Mouse (Mus musculus) bone marrow macrophage, adult 2 months (primary cell): ENCODE data around the gene Gm28171. TPM values are rescaled to one million over a fixed set of nuclear protein-coding genes. Genes with fewer than 3 reads are reported as not detected.
"Not testable (repeated sequence)": the region's sequence is repeated elsewhere in the genome, so short reads cannot be mapped to it uniquely, and the experiment has no call there.

Source experiments
- H3K27ac ChIP-seq: 2 replicates; pipeline ENCODE4 v1.5.1; 2012; ENCODE audit warnings: low read depth, low read length; ENCODE audit not compliant: insufficient read depth
- H3K4me1 ChIP-seq: 2 replicates; pipeline ENCODE4 v1.6.1; 2012; ENCODE audit warnings: low read length; ENCODE audit not compliant: control insufficient read depth, insufficient read depth
- H3K4me3 ChIP-seq: 2 replicates; pipeline ENCODE4 v1.5.1; 2012; ENCODE audit warnings: mild to moderate bottlenecking, low read length, moderate library complexity; ENCODE audit not compliant: insufficient read depth
- polyA plus RNA-seq: library from polyadenylated mRNA; stranded (reverse); fragments of >200 nt; gene quantifications from 2 replicates; pipeline ENCODE4 v1.2.4, GENCODE M21; 2012; ENCODE audit not compliant: missing spikeins, insufficient read depth, insufficient read length

The Gm28171 gene
- not detected in 2 replicates for polyA plus RNA-seq

DNA sequence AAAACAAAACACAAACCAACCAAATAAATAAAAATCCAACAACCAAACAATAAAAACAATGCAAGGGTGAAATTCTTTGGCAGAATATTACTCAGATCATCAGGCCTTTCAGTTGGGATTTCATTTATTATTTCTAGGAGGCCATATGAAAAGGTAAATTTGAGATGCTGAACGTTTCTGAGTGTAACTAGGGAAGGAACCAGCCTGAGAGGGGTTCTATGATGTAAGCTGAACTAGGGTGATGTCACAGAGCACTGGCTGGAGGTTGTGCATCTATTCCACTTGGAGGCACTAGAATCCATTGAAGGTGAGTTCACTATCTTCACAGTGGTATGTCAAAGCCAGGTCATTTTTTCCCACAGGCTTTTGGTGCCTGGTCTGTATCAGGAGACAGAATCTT, at the start of gene Gm28171:
Gene Gm28171, plus strand, starts transcription at position 301 of the 400 bp plus-strand sequence.
- not testable (repeated sequence) for H3K4me1 ChIP-seq, H3K27ac ChIP-seq, H3K4me3 ChIP-seq

Other genes with a start within 250 kb of the Gm28171 start
- gene Gm21854, start 136.4 kb upstream of the Gm28171 start, polyA plus RNA-seq, result not detected in 2 replicates
- gene Gm20914, start 67.4 kb upstream of the Gm28171 start, polyA plus RNA-seq, result not detected in 2 replicates
- gene Gm21778, start 149.1 kb downstream of the Gm28171 start, polyA plus RNA-seq, result not detected in 2 replicates